Mouse (Mus musculus) stomach, postnatal 0 days (tissue): ENCODE measurements at regions not wholly inside any gene's neighbourhood (a gene's known extent, or its start where the extent isn't known, plus 50 kb on each side); places are given as distances from the start of the nearest gene placed in this dataset.
"Not testable (repeated sequence)": the region's sequence is repeated elsewhere in the genome, so short reads cannot be mapped to it uniquely, and the experiment has no call there.

Source experiments
- ATAC-seq: fragments of 200-750 bp; cut with Nextera tagmentation; 2 replicates; pipeline ENCODE4 v1.8.0; 2017; ENCODE audit not compliant: low FRiP score, low TSS enrichment
- DNase-seq: peaks from one replicate; pipeline ENCODE4 v3.0.0-alpha.2; 2016; ENCODE audit warnings: low spot score
- H3K27ac ChIP-seq: fragments of 300-500 bp; sonication (generic); replicated peaks from 2 replicates; pipeline ENCODE4 v1.5.1; 2014; ENCODE audit warnings: mild to moderate bottlenecking, control low read depth
- H3K27me3 ChIP-seq: fragments of 300-500 bp; sonication (generic); 2 replicates; pipeline ENCODE4 v1.6.1; 2014; ENCODE audit warnings: low read length; ENCODE audit not compliant: control insufficient read depth, insufficient read depth
- H3K36me3 ChIP-seq: fragments of 300-500 bp; sonication (generic); 2 replicates; pipeline ENCODE4 v1.6.1; 2014; ENCODE audit warnings: low read length, mixed read lengths; ENCODE audit not compliant: control insufficient read depth, insufficient read depth
- H3K4me1 ChIP-seq: fragments of 300-500 bp; sonication (generic); replicated peaks from 2 replicates; pipeline ENCODE4 v1.6.1; 2014; ENCODE audit warnings: antibody characterized with exemption; ENCODE audit not compliant: control insufficient read depth, insufficient read depth
- H3K4me2 ChIP-seq: fragments of 300-500 bp; sonication (generic); replicated peaks from 2 replicates; pipeline ENCODE4 v1.6.1; 2014; ENCODE audit warnings: low read depth, mild to moderate bottlenecking, control low read depth, moderate library complexity
- H3K4me3 ChIP-seq: fragments of 300-500 bp; sonication (generic); 2 replicates; pipeline ENCODE4 v1.5.1; 2014; ENCODE audit warnings: low read depth, low read length, control low read depth
- H3K9ac ChIP-seq: fragments of 300-500 bp; sonication (generic); 2 replicates; pipeline ENCODE4 v1.6.1; 2014; ENCODE audit warnings: mild to moderate bottlenecking, low read length, control low read depth, mixed read lengths
- H3K9me3 ChIP-seq: fragments of 300-500 bp; sonication (generic); 2 replicates; pipeline ENCODE4 v1.6.1; 2016; ENCODE audit warnings: low read length; ENCODE audit not compliant: control insufficient read depth
- WGBS: fragments of 180-500 bp; shearing (Covaris S2); extraction: QIAGEN DNeasy Blood & Tissue Kit; methylation state at CpG from one replicate; pipeline ENCODE4 v1.1.7; 2014; 5-methylcytosine and 5-hydroxymethylcytosine counted together

- peak; percentile 8 for DNase-seq
- H3K4me2 ChIP-seq, H3K27ac ChIP-seq, H3K9me3 ChIP-seq, H3K4me3 ChIP-seq, ATAC-seq, H3K27me3 ChIP-seq, H3K9ac ChIP-seq, H3K36me3 ChIP-seq, H3K4me1 ChIP-seq: not testable (repeated sequence)
- WGBS, result 9% methylated on average over 22 of the region's 45 CpGs
Measured at GRCm38 (mm10) chr12:22030717-22031116, 613.3 kb upstream of the Ywhaq start.

GRCm38 (mm10) chr12:22030263-22030662 lies 612.8 kb upstream of the Ywhaq start:
- not testable (repeated sequence) for H3K27me3 ChIP-seq, ATAC-seq, H3K4me1 ChIP-seq, H3K36me3 ChIP-seq, H3K4me3 ChIP-seq, H3K9ac ChIP-seq, H3K9me3 ChIP-seq, DNase-seq, H3K27ac ChIP-seq, H3K4me2 ChIP-seq
- 9% methylated on average over 27 of the region's 45 CpGs for WGBS
